Mouse (Mus musculus) intestine, embryonic 14.5 days (tissue): ENCODE data around the gene E2f8. TPM values are rescaled to one million over a fixed set of nuclear protein-coding genes. Genes with fewer than 3 reads are reported as not detected.

Source experiments
- ATAC-seq: fragments of 200-750 bp; cut with Nextera tagmentation; replicated peaks from 2 replicates; pipeline ENCODE4 v1.8.0; 2017; ENCODE audit warnings: low read depth, moderate number of reproducible peaks, moderate TSS enrichment, moderate library complexity; ENCODE audit not compliant: low FRiP score, low TSS enrichment
- DNase-seq: peaks from one replicate; pipeline ENCODE4 v3.0.0-alpha.2; 2018; ENCODE audit warnings: low spot score
- H3K27ac ChIP-seq: fragments of 300-500 bp; sonication (generic); 2 replicates; pipeline ENCODE4 v1.5.1; 2014; ENCODE audit warnings: low read depth, mild to moderate bottlenecking, control low read depth
- H3K27me3 ChIP-seq: fragments of 300-500 bp; sonication (generic); replicated peaks from 2 replicates; pipeline ENCODE4 v1.6.1; 2014; ENCODE audit warnings: low read length, control low read depth; ENCODE audit not compliant: control insufficient read depth, insufficient read depth
- H3K36me3 ChIP-seq: fragments of 300-500 bp; sonication (generic); 2 replicates; pipeline ENCODE4 v1.6.1; 2014; ENCODE audit warnings: low read length, control low read depth; ENCODE audit not compliant: control insufficient read depth, insufficient read depth
- H3K4me1 ChIP-seq: fragments of 300-500 bp; sonication (generic); replicated peaks from 2 replicates; pipeline ENCODE4 v1.6.1; 2014; ENCODE audit warnings: low read length, control low read depth, mixed read lengths; ENCODE audit not compliant: control insufficient read depth, insufficient read depth
- H3K4me2 ChIP-seq: fragments of 300-500 bp; sonication (generic); 2 replicates; pipeline ENCODE4 v1.6.1; 2014; ENCODE audit warnings: low read length
- H3K4me3 ChIP-seq: fragments of 300-500 bp; sonication (generic); 2 replicates; pipeline ENCODE4 v1.5.1; 2014; ENCODE audit warnings: low read depth, low read length, control low read depth, mixed read lengths
- H3K9ac ChIP-seq: fragments of 300-500 bp; sonication (generic); 2 replicates; pipeline ENCODE4 v1.6.1; 2014; ENCODE audit warnings: mild to moderate bottlenecking, low read length
- H3K9me3 ChIP-seq: fragments of 300-500 bp; sonication (generic); 2 replicates; pipeline ENCODE4 v1.6.1; 2016; ENCODE audit warnings: low read length, control low read depth; ENCODE audit not compliant: control insufficient read depth
- WGBS: fragments of 180-500 bp; shearing (Covaris S2); extraction: QIAGEN DNeasy Blood & Tissue Kit; methylation state at CpG from one replicate; pipeline ENCODE4 v1.1.7; 2014; 5-methylcytosine and 5-hydroxymethylcytosine counted together
- polyA plus RNA-seq: library from polyadenylated mRNA; unstranded; fragments of >200 nt; fragmentation: Nextera tagmentation; extraction: Ambion mirVana; gene quantifications from 2 replicates; pipeline ENCODE4 v1.2.1, GENCODE M21; 2014

E2f8 gene
- polyA plus RNA-seq, 1 experiment from 2014 or later: 21.9 TPM

GRCm38 (mm10) chr7:48858257-48858656 lies 23.1 kb downstream of the E2f8 start:
- no peaks in the 10 kb centered on the region for H3K27me3 ChIP-seq
- H3K9ac ChIP-seq: no peak overlapping the region
- H3K27ac ChIP-seq: no peak overlapping the region
- no peaks in the 10 kb centered on the region for H3K9me3 ChIP-seq
- no peak overlapping the region for H3K4me3 ChIP-seq
- no peak for ATAC-seq
- no peaks in the 10 kb centered on the region for H3K4me1 ChIP-seq
- DNase-seq: no peak
- no peak overlapping the region for H3K4me2 ChIP-seq
- H3K36me3 ChIP-seq: no peaks in the 10 kb centered on the region
- 43% methylated on average over 1 of the region's 1 CpGs for WGBS

- H3K4me1 ChIP-seq: no peaks in the 10 kb centered on the region
- ATAC-seq (no peak), DNase-seq (no peak)
- H3K9ac ChIP-seq: no peak overlapping the region
- no peaks in the 10 kb centered on the region for H3K27me3 ChIP-seq
- H3K36me3 ChIP-seq: no peaks in the 10 kb centered on the region
- no peak overlapping the region for H3K27ac ChIP-seq
- no peaks in the 10 kb centered on the region for H3K9me3 ChIP-seq
- WGBS: 94% methylated on average over 3 of the region's 3 CpGs
- H3K4me3 ChIP-seq: no peak overlapping the region
- H3K4me2 ChIP-seq: no peak overlapping the region
These were observed 25.9 kb downstream of the E2f8 start for GRCm38 (mm10) chr7:48855461-48855860.

- Histone ChIP-seq H3K27ac (no peak overlapping the region), H3K9me3 (no peaks in the 10 kb centered on the region), H3K36me3 (no peaks in the 10 kb centered on the region), H3K27me3 (no peaks in the 10 kb centered on the region), H3K4me3 (no peak overlapping the region), H3K9ac (no peak overlapping the region), H3K4me1 (no peaks in the 10 kb centered on the region), H3K4me2 (no peak overlapping the region)
- DNase-seq (no peak), ATAC-seq (no peak)
- WGBS: 82% methylated on average over 13 of the region's 13 CpGs
These were observed 27.9 kb downstream of the E2f8 start for GRCm38 (mm10) chr7:48853496-48853895.

- Histone ChIP-seq H3K27me3 (no peaks in the 10 kb centered on the region), H3K4me3 (no peak overlapping the region), H3K9ac (no peak overlapping the region), H3K4me1 (no peaks in the 10 kb centered on the region), H3K27ac (no peak overlapping the region), H3K36me3 (no peaks in the 10 kb centered on the region), H3K9me3 (no peaks in the 10 kb centered on the region), H3K4me2 (no peak overlapping the region)
- WGBS: 88% methylated on average over 6 of the region's 6 CpGs
- DNase-seq: no peak
- no peak for ATAC-seq
These were observed 29.8 kb downstream of the E2f8 start for GRCm38 (mm10) chr7:48851529-48852104.

- H3K27me3 ChIP-seq: no peaks in the 10 kb centered on the region
- H3K36me3 ChIP-seq: no peaks in the 10 kb centered on the region
- H3K4me2 ChIP-seq: no peak within 1 kb of the TSS
- H3K27ac ChIP-seq: no peak within 1 kb of the TSS
- no peak within 1 kb of the TSS for H3K9ac ChIP-seq
- DNase-seq: no peak
- no peak for ATAC-seq
- H3K9me3 ChIP-seq: no peaks in the 10 kb centered on the region
- H3K4me1 ChIP-seq: peaks cover 6% of the 10 kb centered on the region; the same call in 1 of the 2 replicates
- whole genome bisulfite sequencing: 66% methylated on average over 11 of the region's 11 CpGs
- H3K4me3 ChIP-seq: no peak within 1 kb of the TSS
These were observed 33.4 kb downstream of the E2f8 start, which contains the start of gene Csrp3 for GRCm38 (mm10) chr7:48847820-48848650. TSS of gene Csrp3 (minus strand) at chr7:48848033.

GRCm38 (mm10) chr7:48846755-48847154 lies 34.6 kb downstream of the E2f8 start:
- ATAC-seq (no peak), DNase-seq (no peak)
- Histone ChIP-seq H3K9me3 (no peaks in the 10 kb centered on the region), H3K27me3 (no peaks in the 10 kb centered on the region), H3K36me3 (no peaks in the 10 kb centered on the region), H3K9ac (no peak overlapping the region), H3K4me2 (no peak overlapping the region), H3K4me1 (peaks cover 6% of the 10 kb centered on the region; the same call in 1 of the 2 replicates), H3K4me3 (no peak overlapping the region), H3K27ac (no peak overlapping the region)
- WGBS: 73% methylated on average over 6 of the region's 6 CpGs

GRCm38 (mm10) chr7:48845213-48845973 lies 36.0 kb downstream of the E2f8 start:
- 61% methylated on average over 12 of the region's 12 CpGs for WGBS
- Histone ChIP-seq H3K4me2 (no peak overlapping the region), H3K27me3 (no peaks in the 10 kb centered on the region), H3K4me3 (no peak overlapping the region), H3K27ac (no peak overlapping the region), H3K9me3 (no peaks in the 10 kb centered on the region), H3K9ac (no peak overlapping the region), H3K4me1 (peaks cover 6% of the 10 kb centered on the region; the same call in 1 of the 2 replicates), H3K36me3 (no peaks in the 10 kb centered on the region)
- ATAC-seq: peak; percentile 50; the same call in 1 of the 2 replicates
- DNase-seq: peak; percentile 51

- Histone ChIP-seq H3K36me3 (no peaks in the 10 kb centered on the region), H3K9ac (no peak overlapping the region), H3K27me3 (no peaks in the 10 kb centered on the region), H3K4me2 (no peak overlapping the region), H3K9me3 (no peaks in the 10 kb centered on the region), H3K4me1 (peaks cover 6% of the 10 kb centered on the region; the same call in 1 of the 2 replicates), H3K27ac (no peak overlapping the region), H3K4me3 (no peak overlapping the region)
- DNase-seq (no peak), ATAC-seq (no peak)
- WGBS: 88% methylated on average over 5 of the region's 5 CpGs
These were observed 37.9 kb downstream of the E2f8 start for GRCm38 (mm10) chr7:48843541-48843940.
